In genomic region chr15:97151793-97152192, GRCm38 (mm10) we compare ENCODE assay signal across 16 mouse cellular contexts.
DNase-seq lines count a peak whose midpoint lies in the region; ATAC-seq lines count a peak whose summit lies in the region.
"Had no signal": no experiment of that assay in that cellular context is flagged by ENCODE, and none has a peak within 500 bp of the region (broad histone marks: within the 10 kb centered on the region; RNA-seq: fewer than 3 reads in every experiment).

No protein-coding gene starts in this region.

- no peaks in the 10 kb centered on the region for H3K9me3 ChIP-seq in forebrain, embryonic 13.5 days (replicated peaks)
- no peaks in the 10 kb centered on the region for H3K9me3 ChIP-seq in forebrain, embryonic 11.5 days (ENCODE audit: control insufficient read depth, low read length)
- H3K9me3 ChIP-seq in hindbrain, embryonic 14.5 days (ENCODE audit: control insufficient read depth, low read length) = no peaks in the 10 kb centered on the region
- no peaks in the 10 kb centered on the region for H3K9me3 ChIP-seq in neural tube, embryonic 14.5 days (ENCODE audit: control insufficient read depth, low read length)
- H3K9me3 ChIP-seq: embryonic facial prominence, embryonic 13.5 days; limb, embryonic 13.5 days; liver, embryonic 15.5 days had no signal

- peak overlapping the region; percentile 82 for H3K27ac ChIP-seq in forebrain, embryonic 13.5 days
- H3K27ac ChIP-seq in forebrain, embryonic 11.5 days (ENCODE audit: low read depth, low read length) = no peak overlapping the region
- peak overlapping the region; percentile 83 for H3K27ac ChIP-seq in hindbrain, embryonic 14.5 days
- H3K27ac ChIP-seq in neural tube, embryonic 14.5 days (ENCODE audit: low read depth, low read length) = peak overlapping the region; percentile 86; the same call in 1 of the 2 replicates
- H3K27ac ChIP-seq: embryonic facial prominence, embryonic 13.5 days; limb, embryonic 13.5 days; liver, embryonic 15.5 days had no signal

- no peaks in the 10 kb centered on the region; the same call in 1 of the 2 replicates for H3K4me1 ChIP-seq in forebrain, embryonic 13.5 days
- no peaks in the 10 kb centered on the region for H3K4me1 ChIP-seq in forebrain, embryonic 11.5 days (replicated peaks; ENCODE audit: control insufficient read depth, insufficient read depth, low read length)
- peaks cover 7% of the 10 kb centered on the region; the same call in 1 of the 2 replicates for H3K4me1 ChIP-seq in hindbrain, embryonic 14.5 days (replicated peaks; ENCODE audit: control insufficient read depth, insufficient read depth, low read length)
- H3K4me1 ChIP-seq in neural tube, embryonic 14.5 days (ENCODE audit: control insufficient read depth, insufficient read depth, low read length) = no peaks in the 10 kb centered on the region
- H3K4me1 ChIP-seq: embryonic facial prominence, embryonic 13.5 days; liver, embryonic 15.5 days; megakaryocyte, embryonic 14.5 days had no signal

- peak overlapping the region; percentile 34 for H3K4me2 ChIP-seq in forebrain, embryonic 13.5 days
- H3K4me2 ChIP-seq in forebrain, embryonic 11.5 days (ENCODE audit: low read depth, low read length, severe bottlenecking) = no peak overlapping the region
- H3K4me2 ChIP-seq in hindbrain, embryonic 14.5 days (replicated peaks) = peak overlapping the region; percentile 31
- peak overlapping the region; percentile 28 for H3K4me2 ChIP-seq in neural tube, embryonic 14.5 days (ENCODE audit: low read depth, low read length)
- H3K4me2 ChIP-seq: embryonic facial prominence, embryonic 13.5 days; limb, embryonic 13.5 days; liver, embryonic 15.5 days had no signal

- no peaks in the 10 kb centered on the region for H3K27me3 ChIP-seq in forebrain, embryonic 13.5 days
- no peaks in the 10 kb centered on the region for H3K27me3 ChIP-seq in forebrain, embryonic 11.5 days (ENCODE audit: control insufficient read depth, insufficient read depth, low read length)
- H3K27me3 ChIP-seq in hindbrain, embryonic 14.5 days (ENCODE audit: control insufficient read depth, insufficient read depth, low read length) = no peaks in the 10 kb centered on the region
- H3K27me3 ChIP-seq in neural tube, embryonic 14.5 days (ENCODE audit: control insufficient read depth, insufficient read depth, low read length) = no peaks in the 10 kb centered on the region
- H3K27me3 ChIP-seq: embryonic facial prominence, embryonic 13.5 days; limb, embryonic 13.5 days; liver, embryonic 15.5 days; megakaryocyte, embryonic 14.5 days had no signal

- H3K4me3 ChIP-seq in forebrain, embryonic 13.5 days = 0 out of 2 replicates have a peak overlapping the region, but pooled peaks have one; percentile 0
- no peak overlapping the region for H3K4me3 ChIP-seq in forebrain, embryonic 11.5 days (ENCODE audit: low read depth, low read length)
- no peak overlapping the region for H3K4me3 ChIP-seq in hindbrain, embryonic 14.5 days (replicated peaks; ENCODE audit: low read length)
- H3K4me3 ChIP-seq in neural tube, embryonic 14.5 days (ENCODE audit: low read depth, low read length) = no peak overlapping the region
- H3K4me3 ChIP-seq: embryonic facial prominence, embryonic 13.5 days; limb, embryonic 13.5 days; liver, embryonic 15.5 days; megakaryocyte, embryonic 14.5 days had no signal

- H3K36me3 ChIP-seq in forebrain, embryonic 13.5 days (ENCODE audit: poor library complexity, severe bottlenecking) = no peaks in the 10 kb centered on the region
- no peaks in the 10 kb centered on the region for H3K36me3 ChIP-seq in forebrain, embryonic 11.5 days (ENCODE audit: control insufficient read depth, insufficient read depth, low read length)
- no peaks in the 10 kb centered on the region for H3K36me3 ChIP-seq in hindbrain, embryonic 14.5 days (replicated peaks; ENCODE audit: control insufficient read depth, insufficient read depth)
- H3K36me3 ChIP-seq in neural tube, embryonic 14.5 days (ENCODE audit: control insufficient read depth, insufficient read depth, low read length) = no peaks in the 10 kb centered on the region
- H3K36me3 ChIP-seq: embryonic facial prominence, embryonic 13.5 days; limb, embryonic 13.5 days; liver, embryonic 15.5 days had no signal

- peak; percentile 70 for ATAC-seq in forebrain, embryonic 13.5 days
- no peak for ATAC-seq in forebrain, embryonic 11.5 days (replicated peaks; ENCODE audit: low FRiP score)
- peak; percentile 60; the same call in 1 of the 2 replicates for ATAC-seq in hindbrain, embryonic 14.5 days (ENCODE audit: low FRiP score)
- peak; percentile 88 for ATAC-seq in neural tube, embryonic 14.5 days (ENCODE audit: low read depth)

- DNase-seq in forebrain, embryonic 11.5 days (ENCODE audit: low spot score) = no peak
- DNase-seq in right cerebral cortex, adult 18-20 months = peak; percentile 17
- DNase-seq in right cerebral cortex, postnatal 25 days = no peak
- DNase-seq in hindbrain, embryonic 14.5 days (ENCODE audit: low spot score) = peak; percentile 66
- no peak for DNase-seq in embryo, embryonic 10 days (ENCODE audit: low spot score)
- DNase-seq in gastrocnemius, adult 18-20 months (ENCODE audit: low spot score) = no peak
- DNase-seq: adrenal gland, postnatal 10 days; gastrocnemius, postnatal 10 days; kidney, adult 2 months; kidney, postnatal 25 days had no signal

- no peak overlapping the region for H3K9ac ChIP-seq in forebrain, embryonic 13.5 days
- H3K9ac ChIP-seq in forebrain, embryonic 11.5 days (ENCODE audit: low read length) = no peak overlapping the region
- H3K9ac ChIP-seq in hindbrain, embryonic 14.5 days = 0 out of 2 replicates have a peak overlapping the region, but pooled peaks have one; percentile 28
- no peak overlapping the region for H3K9ac ChIP-seq in neural tube, embryonic 14.5 days (replicated peaks; ENCODE audit: low read depth, low read length)
- H3K9ac ChIP-seq: embryonic facial prominence, embryonic 13.5 days; limb, embryonic 13.5 days; liver, embryonic 15.5 days had no signal

- 49% methylated on average over 12 of the region's 12 CpGs for WGBS in forebrain, embryonic 13.5 days
- WGBS in forebrain, embryonic 11.5 days = 89% methylated on average over 12 of the region's 12 CpGs
- 43% methylated on average over 12 of the region's 12 CpGs for WGBS in hindbrain, embryonic 14.5 days
- 54% methylated on average over 12 of the region's 12 CpGs for WGBS in neural tube, embryonic 14.5 days

Comparison
In these comparisons a context has a peak if more than half of its experiments do, and no peak if none do; other contexts are left out.
1. DNase-seq: peak in right cerebral cortex, adult 18-20 months (single experiment) and hindbrain, embryonic 14.5 days (single experiment); none in forebrain, embryonic 11.5 days (single experiment), right cerebral cortex, postnatal 25 days (single experiment), embryo, embryonic 10 days (single experiment) and gastrocnemius, adult 18-20 months (single experiment).